Mouse (Mus musculus): ENCODE data around the gene Acot1.
"Not testable (repeated sequence)": the region's sequence is repeated elsewhere in the genome, so short reads cannot be mapped to it uniquely, and the experiment has no call there.

DNA sequence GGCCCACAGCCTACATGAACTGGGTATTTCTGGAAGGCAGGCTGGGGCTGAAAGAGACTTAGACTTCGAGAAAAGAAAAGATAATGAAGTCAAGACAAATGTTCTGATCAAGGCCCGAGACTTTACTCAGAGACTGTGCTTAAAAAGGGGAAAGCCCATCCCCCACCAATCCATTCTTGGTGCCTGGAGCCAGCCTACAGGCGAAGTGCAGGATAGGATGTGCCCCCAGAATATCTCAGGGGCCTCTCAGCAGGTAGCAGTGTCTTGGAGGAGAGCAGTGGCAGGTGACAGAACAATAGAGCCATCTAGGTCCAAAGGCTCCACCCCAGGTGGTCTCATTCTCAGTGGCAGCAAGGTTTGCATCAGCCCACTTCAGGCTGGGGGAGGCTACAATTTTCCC, 19.0 kb downstream of the Acot1 start:
- TF ChIP-seq CTCF, EP300 (IDR thresholded peaks at IDR 0.05; ENCODE audit: low read depth): not testable (repeated sequence)

Measured in heart, postnatal 0 days (tissue).